Mouse (Mus musculus) lung, postnatal 0 days (tissue): Measurements from ENCODE around the gene H2afv.
A peak's percentile ranks its signal among the peaks of the same experiment; 100 is the strongest.

Source experiments
- CTCF ChIP-seq: IDR thresholded peaks from 2 replicates; pipeline ENCODE4 v1.5.1; 2016; ENCODE audit warnings: antibody characterized with exemption, mild to moderate bottlenecking
- EP300 ChIP-seq: IDR thresholded peaks from 2 replicates; pipeline ENCODE4 v1.6.1; 2016; ENCODE audit warnings: antibody characterized with exemption, mild to moderate bottlenecking, control low read depth

GRCm38 (mm10) chr11:6475867-6476484 lies 31.7 kb upstream of the H2afv start, which contains the start of gene Purb:
- TF ChIP-seq CTCF (peak; percentile 13; the same call in 1 of the 2 replicates), EP300 (no peak)
